Mouse (Mus musculus) leukemia stem cell, adult 10-12 weeks (primary cell): ENCODE measurements around the gene Olfr391-ps. TPM values are rescaled to one million over a fixed set of nuclear protein-coding genes. Genes with fewer than 3 reads are reported as not detected.

ENCODE experiments used
- polyA plus RNA-seq: library from polyadenylated mRNA; stranded (reverse); fragments of >175 nt; gene quantifications from 2 replicates; pipeline ENCODE4 v1.2.3, GENCODE M21; 2012; ENCODE audit warnings: low replicate concordance

Olfr391-ps gene
- polyA plus RNA-seq: not detected in 2 replicates

GRCm38 (mm10) chr11:73802952-73803351 is at the start of gene Olfr391-ps:
Gene Olfr391-ps (minus strand): TSS chr11:73803052.

DNA sequence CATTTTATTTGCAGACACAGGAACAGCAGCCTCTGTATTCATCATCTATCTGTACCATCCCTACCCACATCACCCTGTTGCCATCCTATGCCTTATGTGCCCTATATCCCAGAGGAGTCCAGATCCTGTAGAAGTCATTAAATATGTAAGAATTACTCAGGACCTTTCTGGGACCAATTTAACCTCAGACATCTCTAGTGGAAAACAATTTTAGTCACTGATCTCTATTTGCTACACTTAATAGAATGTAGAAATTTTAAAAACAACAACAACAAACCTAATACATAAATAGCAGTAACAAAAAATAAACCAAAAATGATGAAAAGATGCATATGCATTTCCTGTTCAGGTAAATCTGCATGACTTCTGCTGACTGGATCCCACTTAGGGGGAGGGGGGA is 48.5 kb upstream of the Olfr391-ps start, which contains the start of gene Olfr393:
Gene Olfr393, minus strand, starts transcription at position 101 of the 400 bp plus-strand sequence.

GRCm38 (mm10) chr11:73816949-73817348 is 14.1 kb upstream of the Olfr391-ps start, which contains the start of gene Olfr392:
Gene Olfr392 (minus strand): TSS chr11:73817049.

DNA sequence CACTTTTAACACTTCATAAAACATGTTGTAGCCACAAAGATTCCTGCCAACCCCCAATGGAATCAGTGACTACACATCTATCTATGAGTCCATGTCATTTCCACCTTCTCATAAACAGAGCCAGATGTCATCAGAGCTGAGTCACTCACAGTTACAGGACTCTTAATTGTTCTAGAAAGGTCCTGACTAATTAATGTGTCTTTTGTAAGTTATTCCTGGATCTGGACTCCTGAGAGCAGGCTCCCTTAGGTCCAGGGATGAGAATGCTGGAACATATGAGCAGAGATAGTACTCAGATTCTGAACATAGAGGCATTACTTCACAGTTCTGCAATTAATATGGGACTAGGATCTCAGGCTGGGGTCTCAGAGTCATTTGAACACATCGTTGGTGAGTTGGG is 20.2 kb downstream of the Olfr391-ps start, which contains the start of gene Olfr390:
Gene Olfr390, plus strand, starts transcription at position 301 of the 400 bp plus-strand sequence.

GRCm38 (mm10) chr11:73780613-73781012 is 22.2 kb downstream of the Olfr391-ps start, which contains the start of gene Olfr389:
Gene Olfr389 (minus strand): TSS chr11:73780713.

Other genes with a start within 250 kb of the Olfr391-ps start
- gene Olfr385, start 210.0 kb downstream of the Olfr391-ps start, polyA plus RNA-seq: not detected in 2 replicates
- not detected in 2 replicates for gene Olfr384, start 204.5 kb downstream of the Olfr391-ps start, polyA plus RNA-seq
- gene Zfp735, start 114.3 kb downstream of the Olfr391-ps start, polyA plus RNA-seq: not detected in 2 replicates
- gene Olfr389, start 22.3 kb downstream of the Olfr391-ps start, polyA plus RNA-seq: not detected in 2 replicates
- not detected in 2 replicates for gene Olfr390, start 20.1 kb downstream of the Olfr391-ps start, polyA plus RNA-seq
- gene Olfr392, start 14.0 kb upstream of the Olfr391-ps start, polyA plus RNA-seq: not detected in 2 replicates
- gene Olfr393, start 48.4 kb upstream of the Olfr391-ps start, polyA plus RNA-seq: not detected in 2 replicates
- not detected in 2 replicates for gene Olfr394, start 87.7 kb upstream of the Olfr391-ps start, polyA plus RNA-seq
- gene Olfr395, start 106.2 kb upstream of the Olfr391-ps start, polyA plus RNA-seq: not detected in 2 replicates
- gene Olfr23, start 133.6 kb upstream of the Olfr391-ps start, polyA plus RNA-seq: not detected in 2 replicates
- not detected in 2 replicates for gene Olfr397, start 157.8 kb upstream of the Olfr391-ps start, polyA plus RNA-seq
- gene Olfr398, start 187.4 kb upstream of the Olfr391-ps start, polyA plus RNA-seq: not detected in 2 replicates